Mouse (Mus musculus): ENCODE measurements around the gene Dnajc16. TPM values are rescaled to one million over a fixed set of nuclear protein-coding genes. Genes with fewer than 3 reads are reported as not detected.

Gene Dnajc16
- polyA plus RNA-seq, 1 experiment from 2014 or later, result 4.2 TPM

GRCm38 (mm10) chr4:141791486-141791885 lies 755 bp upstream of the Dnajc16 start:
- Histone ChIP-seq H3K9me3 (ENCODE audit: low read depth, low read length) (no peaks in the 10 kb centered on the region), H3K27me3 (ENCODE audit: insufficient read depth, low read length) (no peaks in the 10 kb centered on the region), H3K4me1 (ENCODE audit: insufficient read depth) (no peaks in the 10 kb centered on the region), H3K9ac (no peak overlapping the region), H3K36me3 (ENCODE audit: insufficient read depth) (peaks cover 1% of the 10 kb centered on the region; the same call in 1 of the 2 replicates), H3K4me3 (ENCODE audit: low read depth, low read length) (no peak overlapping the region), H3K4me2 (no peak overlapping the region), H3K27ac (ENCODE audit: low read depth) (no peak overlapping the region)
- TF ChIP-seq CTCF (IDR thresholded peaks at IDR 0.05; ENCODE audit: low read depth), result no peak
- ATAC-seq (ENCODE audit: insufficient read depth) (no peak), DNase-seq (no peak)
- WGBS, result 86% methylated on average over 7 of the region's 7 CpGs

GRCm38 (mm10) chr4:141789564-141790218 lies 1.0 kb downstream of the Dnajc16 start:
- peak overlapping the region; percentile 80; the same call in 1 of the 2 replicates for H3K27ac ChIP-seq (ENCODE audit: low read depth)
- DNase-seq, result no peak
- no peak for ATAC-seq (ENCODE audit: insufficient read depth)
- H3K9me3 ChIP-seq (ENCODE audit: low read depth, low read length), result no peaks in the 10 kb centered on the region
- peak overlapping the region; percentile 94 for H3K9ac ChIP-seq
- no peak for TF ChIP-seq CTCF (IDR thresholded peaks at IDR 0.05; ENCODE audit: low read depth)
- WGBS, result 35% methylated on average over 3 of the region's 3 CpGs
- H3K4me1 ChIP-seq (ENCODE audit: insufficient read depth), result no peaks in the 10 kb centered on the region
- peak overlapping the region; percentile 73 for H3K4me2 ChIP-seq
- H3K36me3 ChIP-seq (ENCODE audit: insufficient read depth), result peaks cover 7% of the 10 kb centered on the region
- peak overlapping the region; percentile 97 for H3K4me3 ChIP-seq (ENCODE audit: low read depth, low read length)
- H3K27me3 ChIP-seq (ENCODE audit: insufficient read depth, low read length), result no peaks in the 10 kb centered on the region

- no peaks in the 10 kb centered on the region for H3K27me3 ChIP-seq (ENCODE audit: insufficient read depth, low read length)
- no peak overlapping the region for H3K4me2 ChIP-seq
- 72% methylated on average over 7 of the region's 7 CpGs for WGBS
- DNase-seq, result no peak
- H3K9me3 ChIP-seq (ENCODE audit: low read depth, low read length), result no peaks in the 10 kb centered on the region
- H3K4me3 ChIP-seq (ENCODE audit: low read depth, low read length), result no peak overlapping the region
- H3K9ac ChIP-seq, result no peak overlapping the region
- H3K36me3 ChIP-seq (ENCODE audit: insufficient read depth), result peaks cover 28% of the 10 kb centered on the region
- H3K4me1 ChIP-seq (ENCODE audit: insufficient read depth), result no peaks in the 10 kb centered on the region
- TF ChIP-seq CTCF (IDR thresholded peaks at IDR 0.05; ENCODE audit: low read depth), result no peak
- no peak overlapping the region; the same call in 1 of the 2 replicates for H3K27ac ChIP-seq (ENCODE audit: low read depth)
- ATAC-seq (ENCODE audit: insufficient read depth), result no peak
Measured at GRCm38 (mm10) chr4:141787462-141787861, 3.3 kb downstream of the Dnajc16 start.

- Histone ChIP-seq H3K4me1 (ENCODE audit: insufficient read depth) (no peaks in the 10 kb centered on the region), H3K9ac (no peak overlapping the region), H3K4me2 (no peak overlapping the region), H3K27me3 (ENCODE audit: insufficient read depth, low read length) (no peaks in the 10 kb centered on the region), H3K27ac (ENCODE audit: low read depth) (peak overlapping the region; percentile 66; the same call in 1 of the 2 replicates), H3K9me3 (ENCODE audit: low read depth, low read length) (no peaks in the 10 kb centered on the region), H3K4me3 (ENCODE audit: low read depth, low read length) (no peak overlapping the region), H3K36me3 (ENCODE audit: insufficient read depth) (peaks cover 31% of the 10 kb centered on the region)
- DNase-seq, result peak; percentile 36
- 55% methylated on average over 6 of the region's 6 CpGs for WGBS
- no peak for ATAC-seq (ENCODE audit: insufficient read depth)
- no peak for TF ChIP-seq CTCF (IDR thresholded peaks at IDR 0.05; ENCODE audit: low read depth)
Measured at GRCm38 (mm10) chr4:141787046-141787445, 3.7 kb downstream of the Dnajc16 start.

- Histone ChIP-seq H3K9me3 (ENCODE audit: low read depth, low read length) (no peaks in the 10 kb centered on the region), H3K36me3 (ENCODE audit: insufficient read depth) (peaks cover 39% of the 10 kb centered on the region), H3K4me2 (no peak overlapping the region), H3K9ac (no peak overlapping the region), H3K27ac (ENCODE audit: low read depth) (peak overlapping the region; percentile 42; the same call in 1 of the 2 replicates), H3K27me3 (ENCODE audit: insufficient read depth, low read length) (no peaks in the 10 kb centered on the region), H3K4me1 (ENCODE audit: insufficient read depth) (no peaks in the 10 kb centered on the region), H3K4me3 (ENCODE audit: low read depth, low read length) (no peak overlapping the region)
- DNase-seq, result no peak
- no peak for TF ChIP-seq CTCF (IDR thresholded peaks at IDR 0.05; ENCODE audit: low read depth)
- WGBS, result 72% methylated on average over 13 of the region's 13 CpGs
- ATAC-seq (ENCODE audit: insufficient read depth), result no peak
Measured at GRCm38 (mm10) chr4:141786141-141786540, 4.6 kb downstream of the Dnajc16 start.

- Histone ChIP-seq H3K4me2 (no peak overlapping the region), H3K4me3 (ENCODE audit: low read depth, low read length) (no peak overlapping the region), H3K4me1 (ENCODE audit: insufficient read depth) (no peaks in the 10 kb centered on the region), H3K27me3 (ENCODE audit: insufficient read depth, low read length) (no peaks in the 10 kb centered on the region), H3K36me3 (ENCODE audit: insufficient read depth) (peaks cover 52% of the 10 kb centered on the region), H3K9ac (no peak overlapping the region), H3K27ac (ENCODE audit: low read depth) (no peak overlapping the region), H3K9me3 (ENCODE audit: low read depth, low read length) (no peaks in the 10 kb centered on the region)
- DNase-seq (no peak), ATAC-seq (ENCODE audit: insufficient read depth) (no peak)
- 74% methylated on average over 5 of the region's 5 CpGs for WGBS
- TF ChIP-seq CTCF (IDR thresholded peaks at IDR 0.05; ENCODE audit: low read depth), result 0 out of 2 replicates have a peak, but pooled peaks have one; percentile 4
Measured at GRCm38 (mm10) chr4:141784835-141785234, 5.9 kb downstream of the Dnajc16 start.

- ATAC-seq (ENCODE audit: insufficient read depth), result no peak
- Histone ChIP-seq H3K4me2 (no peak overlapping the region), H3K36me3 (ENCODE audit: insufficient read depth) (peaks cover 77% of the 10 kb centered on the region)
Measured at GRCm38 (mm10) chr4:141781201-141781985, 9.3 kb downstream of the Dnajc16 start.

More at GRCm38 (mm10) chr4:141781201-141781985, 9.3 kb downstream of the Dnajc16 start:
- 95% methylated on average over 8 of the region's 8 CpGs for WGBS
- no peak for TF ChIP-seq CTCF (IDR thresholded peaks at IDR 0.05; ENCODE audit: low read depth)
- DNase-seq, result no peak
- Histone ChIP-seq H3K9ac (no peak overlapping the region), H3K4me1 (ENCODE audit: insufficient read depth) (no peaks in the 10 kb centered on the region), H3K27me3 (ENCODE audit: insufficient read depth, low read length) (no peaks in the 10 kb centered on the region), H3K27ac (ENCODE audit: low read depth) (no peak overlapping the region), H3K9me3 (ENCODE audit: low read depth, low read length) (no peaks in the 10 kb centered on the region), H3K4me3 (ENCODE audit: low read depth, low read length) (no peak overlapping the region)
